Mouse (Mus musculus) heart, adult 2 months (tissue): ENCODE data around the gene Sc5d.

ENCODE experiments used
- EP300 ChIP-seq: fragments of 200-500 bp; IDR thresholded peaks from 2 replicates; pipeline ENCODE4 v1.6.1; 2011; ENCODE audit warnings: low read depth, low read length, control low read depth; ENCODE audit not compliant: insufficient read depth
- POLR2A ChIP-seq: fragments of 200-500 bp; IDR thresholded peaks from 2 replicates; pipeline ENCODE4 v1.6.1; 2011; ENCODE audit warnings: mild to moderate bottlenecking, low read depth, low read length, control low read depth; ENCODE audit not compliant: insufficient read depth

DNA sequence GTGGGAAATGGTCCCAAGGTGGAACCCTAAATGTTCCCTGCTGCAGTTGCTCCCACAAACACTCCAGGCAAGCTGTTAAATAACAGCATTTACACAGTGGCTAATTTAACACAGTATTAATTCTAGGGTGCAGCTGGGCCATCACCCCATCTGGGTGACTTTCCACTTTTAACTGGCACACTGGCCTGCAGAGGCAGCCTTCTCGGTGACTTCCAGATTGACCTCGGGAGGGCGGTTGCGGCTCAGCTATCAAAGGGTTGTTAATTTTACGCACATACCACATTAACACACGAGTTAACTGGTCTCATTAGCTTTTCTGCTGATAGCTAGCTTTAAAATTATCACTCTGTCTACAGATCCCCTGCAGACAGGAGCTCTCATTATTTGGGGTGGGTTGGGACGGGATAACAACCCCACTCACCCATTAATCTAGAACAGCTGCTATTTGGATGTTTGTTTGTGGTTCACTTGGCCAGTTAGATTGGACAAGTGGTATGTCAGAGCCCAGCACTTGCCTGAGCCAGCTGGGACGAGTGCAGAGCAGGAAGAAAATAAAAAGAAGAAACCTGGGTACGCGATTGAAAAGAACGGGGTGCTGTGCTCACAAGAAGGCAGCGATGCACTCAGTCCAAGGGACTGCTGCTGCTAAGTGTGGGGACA lies 44.9 kb downstream of the Sc5d start:
- no peak for TF ChIP-seq EP300
- TF ChIP-seq POLR2A, result no peak
